Mouse (Mus musculus) midbrain, postnatal 0 days (tissue): Measurements from ENCODE around the gene Nrarp. TPM values are rescaled to one million over a fixed set of nuclear protein-coding genes. Genes with fewer than 3 reads are reported as not detected.

ENCODE experiments used
- ATAC-seq: fragments of 200-750 bp; cut with Nextera tagmentation; 2 replicates; pipeline ENCODE4 v1.8.0; 2017; ENCODE audit warnings: moderate number of reproducible peaks, mild to moderate bottlenecking, moderate TSS enrichment, moderate library complexity; ENCODE audit not compliant: low FRiP score
- DNase-seq: peaks from one replicate; pipeline ENCODE4 v3.0.0-alpha.2; 2015; ENCODE audit warnings: low spot score
- H3K27ac ChIP-seq: fragments of 300-500 bp; sonication (generic); 2 replicates; pipeline ENCODE4 v1.5.1; 2014; ENCODE audit warnings: low read depth, mild to moderate bottlenecking, low read length, mixed read lengths
- H3K27me3 ChIP-seq: fragments of 300-500 bp; sonication (generic); 2 replicates; pipeline ENCODE4 v1.6.1; 2014; ENCODE audit warnings: low read length, control low read depth, mixed read lengths; ENCODE audit not compliant: insufficient read depth
- H3K36me3 ChIP-seq: fragments of 300-500 bp; sonication (generic); 2 replicates; pipeline ENCODE4 v1.6.1; 2014; ENCODE audit warnings: low read length, control low read depth, mixed read lengths; ENCODE audit not compliant: insufficient read depth
- H3K4me1 ChIP-seq: fragments of 300-500 bp; sonication (generic); 2 replicates; pipeline ENCODE4 v1.6.1; 2014; ENCODE audit warnings: mild to moderate bottlenecking, control low read depth, antibody characterized with exemption, low read length, mixed read lengths; ENCODE audit not compliant: insufficient read depth
- H3K4me2 ChIP-seq: fragments of 300-500 bp; sonication (generic); 2 replicates; pipeline ENCODE4 v1.6.1; 2014; ENCODE audit warnings: low read depth, mild to moderate bottlenecking, low read length, mixed read lengths; ENCODE audit not compliant: poor library complexity, severe bottlenecking
- H3K4me3 ChIP-seq: fragments of 300-500 bp; sonication (generic); 2 replicates; pipeline ENCODE4 v1.5.1; 2014; ENCODE audit warnings: low read depth, mild to moderate bottlenecking, low read length, moderate library complexity
- H3K9ac ChIP-seq: fragments of 300-500 bp; sonication (generic); replicated peaks from 2 replicates; pipeline ENCODE4 v1.6.1; 2014; ENCODE audit warnings: mild to moderate bottlenecking, low read length, moderate library complexity, mixed read lengths; ENCODE audit not compliant: poor library complexity, severe bottlenecking
- H3K9me3 ChIP-seq: fragments of 300-500 bp; sonication (generic); 2 replicates; pipeline ENCODE4 v1.6.1; 2016; ENCODE audit warnings: low read length, control low read depth
- CTCF ChIP-seq: IDR thresholded peaks from 2 replicates; pipeline ENCODE4 v1.5.1; 2016; ENCODE audit warnings: antibody characterized with exemption, mild to moderate bottlenecking
- WGBS: fragments of 180-500 bp; shearing (Covaris S2); extraction: QIAGEN DNeasy Blood & Tissue Kit; methylation state at CpG from one replicate; pipeline ENCODE4 v1.1.7; 2014; 5-methylcytosine and 5-hydroxymethylcytosine counted together
- polyA plus RNA-seq: library from polyadenylated mRNA; unstranded; fragments of >200 nt; fragmentation: Nextera tagmentation; extraction: Ambion mirVana; gene quantifications from 2 replicates; pipeline ENCODE4 v1.2.1, GENCODE M21; 2015
- total RNA-seq: library from RNA; depleted of rRNA; stranded (reverse); fragments of >200 nt; gene quantifications from 2 replicates; pipeline ENCODE4 v1.2.3, GENCODE M21; 2014

Gene Nrarp
- total and polyA plus RNA-seq, 2 experiments from 2014 or later = 16.1 to 49.2 TPM

DNA sequence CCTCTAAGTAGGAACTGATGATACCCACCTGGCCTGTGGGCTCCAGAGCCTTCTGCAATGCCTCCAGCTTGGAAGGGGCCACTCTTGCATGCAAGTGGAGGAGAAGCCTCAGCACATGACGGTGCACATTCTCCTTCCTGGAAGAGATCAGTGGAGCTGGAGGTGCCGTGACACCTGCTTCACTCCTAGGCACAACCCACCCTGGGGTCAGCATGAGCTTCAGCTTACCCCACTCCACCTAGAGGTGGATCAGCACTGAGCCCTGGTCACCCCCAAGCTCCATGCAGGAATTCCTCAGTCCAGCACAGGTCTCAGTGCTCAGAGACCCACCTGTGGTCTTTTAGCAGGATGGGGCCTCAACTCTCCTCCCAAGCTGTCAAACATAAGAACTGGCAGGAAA is 20.1 kb downstream of the Nrarp start:
- H3K4me3 ChIP-seq = no peak overlapping the region
- WGBS = 82% methylated on average over 2 of the region's 2 CpGs
- no peak overlapping the region for H3K27ac ChIP-seq
- H3K4me1 ChIP-seq = no peaks in the 10 kb centered on the region
- peaks cover 60% of the 10 kb centered on the region for H3K36me3 ChIP-seq
- ATAC-seq (no peak), DNase-seq (no peak)
- no peak overlapping the region for H3K4me2 ChIP-seq
- no peaks in the 10 kb centered on the region for H3K9me3 ChIP-seq
- peaks cover 4% of the 10 kb centered on the region; the same call in 1 of the 2 replicates for H3K27me3 ChIP-seq
- no peak overlapping the region for H3K9ac ChIP-seq
- TF ChIP-seq CTCF = no peak

- peaks cover 64% of the 10 kb centered on the region for H3K36me3 ChIP-seq
- peak; percentile 52 for TF ChIP-seq CTCF
- no peaks in the 10 kb centered on the region for H3K9me3 ChIP-seq
- WGBS = 59% methylated on average over 4 of the region's 4 CpGs
- no peak overlapping the region for H3K27ac ChIP-seq
- H3K9ac ChIP-seq = no peak overlapping the region
- H3K4me3 ChIP-seq = no peak overlapping the region
- H3K4me2 ChIP-seq = no peak overlapping the region
- ATAC-seq = no peak
- DNase-seq = no peak
- H3K27me3 ChIP-seq = no peaks in the 10 kb centered on the region
- no peaks in the 10 kb centered on the region; the same call in 1 of the 2 replicates for H3K4me1 ChIP-seq
Observed at GRCm38 (mm10) chr2:25203631-25204214, 23.2 kb downstream of the Nrarp start.

DNA sequence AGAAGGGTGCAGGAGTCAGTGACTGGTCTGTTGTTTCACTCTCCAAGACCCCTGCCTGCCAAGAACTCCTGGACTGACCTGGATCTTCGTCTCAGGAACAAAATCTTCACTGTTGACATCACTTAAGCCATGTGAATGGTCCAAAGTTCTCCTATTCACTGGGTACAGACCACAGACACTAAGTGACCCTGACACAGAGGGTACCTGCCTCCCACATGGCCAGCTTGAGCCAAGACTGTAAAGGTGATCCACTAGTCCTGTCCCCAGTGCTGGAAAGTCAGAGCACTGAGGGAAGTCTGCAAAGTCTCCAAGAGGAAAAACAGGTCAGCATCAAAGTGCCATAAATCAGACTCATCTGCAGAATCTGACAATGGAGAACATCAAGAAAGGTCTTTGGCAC is 27.0 kb downstream of the Nrarp start:
- Histone ChIP-seq H3K9ac (no peak overlapping the region), H3K27ac (no peak overlapping the region), H3K4me3 (no peak overlapping the region), H3K9me3 (no peaks in the 10 kb centered on the region), H3K27me3 (no peaks in the 10 kb centered on the region), H3K4me1 (peaks cover 12% of the 10 kb centered on the region; the same call in 1 of the 2 replicates), H3K4me2 (no peak overlapping the region), H3K36me3 (peaks cover 35% of the 10 kb centered on the region)
- 92% methylated on average over 1 of the region's 1 CpGs for WGBS
- no peak for TF ChIP-seq CTCF
- DNase-seq (no peak), ATAC-seq (no peak)

GRCm38 (mm10) chr2:25210686-25211085 is 30.1 kb downstream of the Nrarp start:
- ATAC-seq = peak; percentile 25; the same call in 1 of the 2 replicates
- TF ChIP-seq CTCF = no peak
- WGBS = under 1% methylated on average over 24 of the region's 24 CpGs

GRCm38 (mm10) chr2:25211121-25211670 is 30.6 kb downstream of the Nrarp start, which contains the start of gene Nelfb:
TSS of gene Nelfb (minus strand) at chr2:25211489.
- H3K4me3 ChIP-seq = peak within 1 kb of the TSS; percentile 92
- H3K36me3 ChIP-seq = peaks cover 4% of the 10 kb centered on the region
- ATAC-seq = peak; percentile 89
- H3K27ac ChIP-seq = peak within 1 kb of the TSS; percentile 92
- peaks cover 12% of the 10 kb centered on the region; the same call in 1 of the 2 replicates for H3K4me1 ChIP-seq
- H3K27me3 ChIP-seq = no peaks in the 10 kb centered on the region
- H3K9me3 ChIP-seq = no peaks in the 10 kb centered on the region
- under 1% methylated on average over 44 of the region's 44 CpGs for WGBS
- peak within 1 kb of the TSS; percentile 86 for H3K4me2 ChIP-seq
- peak; percentile 90 for DNase-seq
- 0 out of 2 replicates have a peak, but pooled peaks have one; percentile 5 for TF ChIP-seq CTCF
- H3K9ac ChIP-seq = peak within 1 kb of the TSS; percentile 90

More at GRCm38 (mm10) chr2:25210686-25211085, 30.1 kb downstream of the Nrarp start:
- peaks cover 12% of the 10 kb centered on the region; the same call in 1 of the 2 replicates for H3K4me1 ChIP-seq
- no peaks in the 10 kb centered on the region for H3K9me3 ChIP-seq
- no peaks in the 10 kb centered on the region for H3K27me3 ChIP-seq
- peak overlapping the region; percentile 92 for H3K4me3 ChIP-seq
- DNase-seq = no peak
- H3K27ac ChIP-seq = peak overlapping the region; percentile 92
- H3K36me3 ChIP-seq = peaks cover 9% of the 10 kb centered on the region
- H3K9ac ChIP-seq = peak overlapping the region; percentile 90
- peak overlapping the region; percentile 86 for H3K4me2 ChIP-seq

- WGBS = 70% methylated on average over 23 of the region's 23 CpGs
- Histone ChIP-seq H3K4me3 (no peak overlapping the region), H3K9ac (no peak overlapping the region), H3K27me3 (no peaks in the 10 kb centered on the region), H3K9me3 (no peaks in the 10 kb centered on the region), H3K4me1 (peaks cover 12% of the 10 kb centered on the region; the same call in 1 of the 2 replicates), H3K27ac (no peak overlapping the region), H3K36me3 (no peaks in the 10 kb centered on the region), H3K4me2 (no peak overlapping the region)
- ATAC-seq (no peak), DNase-seq (no peak)
- TF ChIP-seq CTCF = no peak
Observed at GRCm38 (mm10) chr2:25213266-25213865, 32.8 kb downstream of the Nrarp start.
